In genomic region chr4:145199982-145200699, GRCm38 (mm10) we compare ENCODE assay signal across 8 mouse cellular contexts. TPM values are rescaled to one million over a fixed set of nuclear protein-coding genes. Genes with fewer than 3 reads are reported as not detected.
DNase-seq lines count a peak whose midpoint lies in the region; ATAC-seq and TF ChIP-seq lines count a peak whose summit lies in the region.

No protein-coding gene starts in this region.

- TF ChIP-seq CTCF in bone marrow macrophage, adult 2 months (IDR thresholded peaks at IDR 0.05; ENCODE audit: low read depth, low read length): no peak
- TF ChIP-seq CTCF in heart, postnatal 0 days (IDR thresholded peaks at IDR 0.05; ENCODE audit: low read depth): no peak

- H3K36me3 ChIP-seq in heart, postnatal 0 days (replicated peaks; ENCODE audit: control insufficient read depth, insufficient read depth, low read length): no peaks in the 10 kb centered on the region
- H3K36me3 ChIP-seq in liver, embryonic 12.5 days: no peaks in the 10 kb centered on the region
- no peaks in the 10 kb centered on the region for H3K36me3 ChIP-seq in stomach, embryonic 14.5 days (ENCODE audit: control insufficient read depth, insufficient read depth, low read length)
- H3K36me3 ChIP-seq in hindbrain, embryonic 13.5 days: no peaks in the 10 kb centered on the region

- DNase-seq in right cerebral cortex, adult 18-20 months: peak; percentile 70
- DNase-seq in right cerebral cortex, postnatal 25 days: no peak
- DNase-seq in heart, postnatal 0 days (ENCODE audit: low spot score): peak; percentile 47
- DNase-seq in cerebellum, postnatal 10 days: no peak

- H3K9me3 ChIP-seq in heart, postnatal 0 days (replicated peaks; ENCODE audit: control insufficient read depth, low read length): no peaks in the 10 kb centered on the region
- H3K9me3 ChIP-seq in liver, embryonic 12.5 days (replicated peaks): no peaks in the 10 kb centered on the region
- no peaks in the 10 kb centered on the region for H3K9me3 ChIP-seq in stomach, embryonic 14.5 days (ENCODE audit: control insufficient read depth, low read depth, low read length)
- H3K9me3 ChIP-seq in hindbrain, embryonic 13.5 days: no peaks in the 10 kb centered on the region

- peaks cover 29% of the 10 kb centered on the region for H3K4me1 ChIP-seq in bone marrow macrophage, adult 2 months (ENCODE audit: control insufficient read depth, insufficient read depth, low read length)
- H3K4me1 ChIP-seq in heart, postnatal 0 days (ENCODE audit: control insufficient read depth, insufficient read depth): no peaks in the 10 kb centered on the region
- H3K4me1 ChIP-seq in liver, embryonic 12.5 days: peaks cover 64% of the 10 kb centered on the region
- H3K4me1 ChIP-seq in stomach, embryonic 14.5 days (ENCODE audit: control insufficient read depth, insufficient read depth, low read length): 0 out of 2 replicates have a peak, but pooled peaks cover 5% of the 10 kb centered on the region
- no peaks in the 10 kb centered on the region; the same call in 1 of the 2 replicates for H3K4me1 ChIP-seq in hindbrain, embryonic 13.5 days (replicated peaks)

- H3K27me3 ChIP-seq in heart, postnatal 0 days (ENCODE audit: control insufficient read depth, insufficient read depth, low read length): no peaks in the 10 kb centered on the region
- no peaks in the 10 kb centered on the region for H3K27me3 ChIP-seq in liver, embryonic 12.5 days (replicated peaks)
- no peaks in the 10 kb centered on the region for H3K27me3 ChIP-seq in stomach, embryonic 14.5 days (ENCODE audit: control insufficient read depth, insufficient read depth, low read length)
- H3K27me3 ChIP-seq in hindbrain, embryonic 13.5 days: no peaks in the 10 kb centered on the region

- WGBS in heart, postnatal 0 days: 17% methylated on average over 11 of the region's 11 CpGs
- 3% methylated on average over 11 of the region's 11 CpGs for WGBS in liver, embryonic 12.5 days (ENCODE audit: insufficient replicate concordance)
- 29% methylated on average over 11 of the region's 11 CpGs for WGBS in stomach, embryonic 14.5 days
- WGBS in hindbrain, embryonic 13.5 days: 50% methylated on average over 11 of the region's 11 CpGs

- H3K9ac ChIP-seq in heart, postnatal 0 days (replicated peaks; ENCODE audit: low read depth, low read length): no peak overlapping the region
- H3K9ac ChIP-seq in liver, embryonic 12.5 days: peak overlapping the region; percentile 52
- no peak overlapping the region for H3K9ac ChIP-seq in stomach, embryonic 14.5 days (replicated peaks; ENCODE audit: low read depth, low read length)
- no peak overlapping the region for H3K9ac ChIP-seq in hindbrain, embryonic 13.5 days

- ATAC-seq in heart, postnatal 0 days (ENCODE audit: insufficient read depth, low read depth): peak; percentile 55
- ATAC-seq in liver, embryonic 12.5 days: peak; percentile 94
- peak; percentile 77 for ATAC-seq in stomach, embryonic 14.5 days (ENCODE audit: insufficient number of reproducible peaks, insufficient read depth, low FRiP score, low read depth)
- ATAC-seq in hindbrain, embryonic 13.5 days (ENCODE audit: low FRiP score): no peak

- no peak for TF ChIP-seq POLR2A in bone marrow macrophage, adult 2 months (IDR thresholded peaks at IDR 0.05; ENCODE audit: borderline replicate concordance, low read depth, low read length)

- no peak overlapping the region for H3K4me2 ChIP-seq in heart, postnatal 0 days (ENCODE audit: low read depth, low read length)
- H3K4me2 ChIP-seq in liver, embryonic 12.5 days: peak overlapping the region; percentile 59
- H3K4me2 ChIP-seq in stomach, embryonic 14.5 days (replicated peaks; ENCODE audit: low read depth, low read length): no peak overlapping the region
- no peak overlapping the region for H3K4me2 ChIP-seq in hindbrain, embryonic 13.5 days

- H3K4me3 ChIP-seq in bone marrow macrophage, adult 2 months (ENCODE audit: insufficient read depth, low read length): peak overlapping the region; percentile 12; the same call in 1 of the 2 replicates
- H3K4me3 ChIP-seq in heart, postnatal 0 days (ENCODE audit: low read depth, low read length): no peak overlapping the region
- H3K4me3 ChIP-seq in liver, embryonic 12.5 days: peak overlapping the region; percentile 14
- no peak overlapping the region for H3K4me3 ChIP-seq in stomach, embryonic 14.5 days (ENCODE audit: low read depth, low read length)
- no peak overlapping the region for H3K4me3 ChIP-seq in hindbrain, embryonic 13.5 days

- peak overlapping the region; percentile 91 for H3K27ac ChIP-seq in bone marrow macrophage, adult 2 months (ENCODE audit: insufficient read depth, low read depth, low read length)
- peak overlapping the region; percentile 18; the same call in 1 of the 2 replicates for H3K27ac ChIP-seq in heart, postnatal 0 days (ENCODE audit: low read depth)
- H3K27ac ChIP-seq in liver, embryonic 12.5 days: peak overlapping the region; percentile 89
- H3K27ac ChIP-seq in stomach, embryonic 14.5 days (ENCODE audit: low read length): no peak overlapping the region
- H3K27ac ChIP-seq in hindbrain, embryonic 13.5 days: no peak overlapping the region

- TF ChIP-seq EP300 in heart, postnatal 0 days (IDR thresholded peaks at IDR 0.05; ENCODE audit: low read depth): no peak

RNA-seq across cellular contexts. Expression of gene Vps13d, which starts 5.3 kb away (rescaled TPM):
- 37.4 and 44.8 TPM in 2 replicates for polyA plus RNA-seq in bone marrow macrophage, adult 2 months (2012; ENCODE audit: insufficient read depth, insufficient read length, missing spikeins)
- 32.2 and 42.6 TPM in 2 replicates for total RNA-seq in heart, postnatal 0 days (2014; rRNA removed; ENCODE audit: low replicate concordance)
- 7.6 and 9.0 TPM in 2 replicates for polyA plus RNA-seq in heart, postnatal 0 days (2015; fragmentation: Nextera tagmentation; extraction: Ambion mirVana)
- 3.5 and 3.9 TPM in 2 replicates for polyA plus RNA-seq in liver, embryonic 12.5 days (2016; fragmentation: Nextera tagmentation; extraction: Ambion mirVana)
- 14.7 and 15.0 TPM in 2 replicates for polyA plus RNA-seq in stomach, embryonic 14.5 days (2014; fragmentation: Nextera tagmentation; extraction: Ambion mirVana)
- polyA plus RNA-seq in hindbrain, embryonic 13.5 days (2015; fragmentation: Nextera tagmentation; extraction: Ambion mirVana): 8.7 and 9.2 TPM in 2 replicates

RNA-seq across cellular contexts. Expression of gene Tnfrsf1b, which starts 46.5 kb away (rescaled TPM):
- 181 and 222 TPM in 2 replicates for polyA plus RNA-seq in bone marrow macrophage, adult 2 months (2012; ENCODE audit: insufficient read depth, insufficient read length, missing spikeins)
- total RNA-seq in heart, postnatal 0 days (2014; rRNA removed; ENCODE audit: low replicate concordance): 11.1 and 26.5 TPM in 2 replicates
- polyA plus RNA-seq in heart, postnatal 0 days (2015; fragmentation: Nextera tagmentation; extraction: Ambion mirVana): 2.0 TPM in 2 replicates
- polyA plus RNA-seq in liver, embryonic 12.5 days (2016; fragmentation: Nextera tagmentation; extraction: Ambion mirVana): 4.9 TPM in 2 replicates
- polyA plus RNA-seq in stomach, embryonic 14.5 days (2014; fragmentation: Nextera tagmentation; extraction: Ambion mirVana): 3.2 and 3.6 TPM in 2 replicates
- polyA plus RNA-seq in hindbrain, embryonic 13.5 days (2015; fragmentation: Nextera tagmentation; extraction: Ambion mirVana): 3.2 and 4.1 TPM in 2 replicates

Comparison
In these comparisons a context has a peak if more than half of its experiments do, and no peak if none do; other contexts are left out.
1. DNase-seq: peak in right cerebral cortex, adult 18-20 months (single experiment) and heart, postnatal 0 days (single experiment); none in right cerebral cortex, postnatal 25 days (single experiment) and cerebellum, postnatal 10 days (0 of 2).
2. H3K27ac ChIP-seq: peak in bone marrow macrophage, adult 2 months (single experiment), heart, postnatal 0 days (single experiment) and liver, embryonic 12.5 days (single experiment); none in stomach, embryonic 14.5 days (single experiment) and hindbrain, embryonic 13.5 days (single experiment).
3. H3K4me3 ChIP-seq: peak in bone marrow macrophage, adult 2 months (single experiment) and liver, embryonic 12.5 days (single experiment); none in heart, postnatal 0 days (single experiment), stomach, embryonic 14.5 days (single experiment) and hindbrain, embryonic 13.5 days (single experiment).
4. RNA of gene Tnfrsf1b, which starts 46.5 kb away (polyA plus RNA-seq): 181 to 222 TPM in bone marrow macrophage, adult 2 months; 4.9 TPM in liver, embryonic 12.5 days, 3.2 to 3.6 TPM in stomach, embryonic 14.5 days, 3.2 to 4.1 TPM in hindbrain, embryonic 13.5 days and 2.0 TPM in heart, postnatal 0 days; every median in the first group is over 10 times any median in the second.